Mouse (Mus musculus) gastrocnemius, adult 8-10 months (tissue): ENCODE data around the gene Sema3c. TPM values are rescaled to one million over a fixed set of nuclear protein-coding genes. Genes with fewer than 3 reads are reported as not detected.
"Not testable (repeated sequence)": the region's sequence is repeated elsewhere in the genome, so short reads cannot be mapped to it uniquely, and the experiment has no call there.

Experiments
- DNase-seq, 2 experiments: peaks; one replicate each; pipeline ENCODE4 v3.0.0; 2022; ENCODE audit warnings: low spot score in 2 of 2
- total RNA-seq, 4 experiments: library from RNA; stranded (reverse); gene quantifications; 2 replicates each; pipeline ENCODE4 v1.2.4; 2022

The Sema3c gene
- total RNA-seq = 10 to 100 TPM; 47.8 to 59.3 (median 49.8) TPM

DNA sequence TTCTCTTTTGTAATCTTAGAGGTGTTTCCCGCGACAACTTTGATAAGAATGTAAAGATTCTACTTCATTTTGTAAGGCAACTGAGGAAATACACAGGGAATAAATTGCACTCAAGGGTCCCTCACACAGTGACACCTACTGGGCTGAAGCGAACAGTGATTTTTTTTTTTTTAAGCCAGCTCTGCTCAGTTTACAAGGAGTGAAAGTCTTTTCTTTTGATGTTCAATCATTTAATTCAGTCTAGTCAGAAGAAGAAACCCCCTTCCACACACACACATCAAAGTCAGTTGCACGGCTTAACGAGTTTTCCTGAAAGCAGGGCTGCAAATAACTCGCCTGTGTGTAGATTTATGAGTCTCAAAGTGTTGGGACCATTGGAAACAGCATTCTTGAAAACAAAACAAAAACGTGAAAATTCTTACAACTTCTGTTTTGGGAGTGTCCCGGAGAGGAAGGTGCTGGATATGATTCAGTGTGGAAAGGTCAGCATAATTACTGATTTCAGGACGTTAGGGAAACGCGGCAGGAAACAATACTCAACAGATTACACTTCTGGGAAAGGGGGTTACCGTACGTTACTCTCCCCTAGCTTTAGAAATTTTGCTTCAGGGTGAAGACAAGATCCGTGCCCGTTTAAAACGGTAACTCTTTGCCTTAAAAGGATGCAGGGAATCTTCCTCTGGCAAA is at the start of gene Sema3c:
Sema3c (plus strand) TSS at position 588 of the 687 bp plus-strand sequence.
- no peak for DNase-seq

DNA sequence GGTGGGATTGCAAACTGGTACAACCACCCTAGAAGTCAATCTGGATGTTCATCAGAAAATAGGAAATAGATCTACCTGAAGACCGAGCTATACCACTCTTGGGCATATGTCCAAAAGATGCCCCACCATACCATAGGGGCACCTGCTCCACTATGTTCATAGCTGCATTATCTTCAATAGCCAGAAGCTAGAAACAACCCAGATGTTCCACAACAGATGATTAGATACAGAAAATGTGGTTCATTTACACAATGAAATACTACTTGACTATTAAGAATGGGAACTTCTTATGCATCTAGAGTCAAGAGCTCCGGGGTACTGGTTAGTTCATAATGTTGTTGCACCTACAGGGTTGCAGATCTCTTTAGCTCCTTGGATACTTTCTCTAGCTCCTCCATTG is 42.9 kb upstream of the Sema3c start:
- DNase-seq = not testable (repeated sequence)

DNA sequence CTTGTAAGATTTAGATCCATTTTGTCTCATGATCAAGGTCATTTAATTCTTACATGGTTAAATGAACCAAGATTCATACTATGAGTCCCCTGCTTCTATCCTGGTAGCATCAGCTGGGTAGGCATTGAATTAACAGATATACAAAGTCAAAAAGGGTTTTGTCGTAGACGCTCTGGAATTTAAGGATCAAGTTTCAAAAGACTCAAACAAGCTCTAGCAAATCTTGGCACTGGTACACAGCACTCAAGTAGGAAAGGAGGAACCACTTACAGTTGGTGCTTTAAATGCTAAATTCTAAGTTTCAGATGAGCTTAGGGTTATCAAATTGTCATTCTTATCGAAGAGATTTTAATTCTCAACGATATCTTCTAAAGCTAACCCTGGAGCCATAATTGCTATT is 30.9 kb upstream of the Sema3c start:
- DNase-seq = no peak

DNA sequence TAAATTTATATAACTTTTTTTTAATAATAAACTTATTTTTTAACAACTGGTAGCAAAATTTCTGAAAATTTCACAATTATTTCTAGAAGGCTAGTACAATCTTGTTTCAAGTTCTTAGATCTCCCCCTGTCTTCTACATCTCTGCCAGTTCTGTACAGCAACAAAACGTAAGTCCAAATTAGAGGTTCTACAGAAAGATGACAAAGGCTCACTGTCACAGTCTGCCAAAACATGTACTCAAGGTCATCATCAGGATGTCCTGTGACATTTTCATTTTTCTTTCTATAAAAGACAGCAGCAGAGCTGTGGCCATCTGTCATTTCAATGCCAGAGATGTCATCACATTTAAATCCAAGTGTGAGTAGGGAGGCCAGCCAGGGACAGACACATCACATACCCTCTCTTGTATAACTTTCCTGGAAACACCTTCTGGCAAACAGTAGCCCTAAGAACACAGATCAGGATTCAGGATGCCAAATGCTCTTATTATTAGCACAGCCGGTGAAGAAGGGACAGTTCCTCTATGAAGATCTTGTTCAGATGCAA is 29.1 kb upstream of the Sema3c start:
- DNase-seq = no peak

DNA sequence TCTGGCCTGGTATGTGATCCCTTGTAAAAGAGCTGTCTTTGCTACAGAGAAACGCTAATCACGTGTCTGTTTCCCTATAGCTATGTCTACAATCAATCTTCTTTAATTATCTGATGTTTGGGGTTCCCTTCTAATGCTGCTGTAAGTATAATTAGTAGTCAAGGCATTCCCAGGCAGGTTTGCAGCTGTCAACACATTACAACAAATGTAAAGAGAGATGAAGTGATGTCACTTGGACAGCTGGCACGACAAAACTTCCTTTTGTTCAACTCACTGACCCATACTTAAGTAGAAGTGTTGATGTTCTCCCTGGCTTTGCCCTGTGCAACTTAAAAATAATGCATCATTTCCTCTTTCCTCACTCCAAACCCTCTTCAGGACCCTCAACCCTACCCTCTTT is 22.4 kb upstream of the Sema3c start:
- no peak for DNase-seq

DNA sequence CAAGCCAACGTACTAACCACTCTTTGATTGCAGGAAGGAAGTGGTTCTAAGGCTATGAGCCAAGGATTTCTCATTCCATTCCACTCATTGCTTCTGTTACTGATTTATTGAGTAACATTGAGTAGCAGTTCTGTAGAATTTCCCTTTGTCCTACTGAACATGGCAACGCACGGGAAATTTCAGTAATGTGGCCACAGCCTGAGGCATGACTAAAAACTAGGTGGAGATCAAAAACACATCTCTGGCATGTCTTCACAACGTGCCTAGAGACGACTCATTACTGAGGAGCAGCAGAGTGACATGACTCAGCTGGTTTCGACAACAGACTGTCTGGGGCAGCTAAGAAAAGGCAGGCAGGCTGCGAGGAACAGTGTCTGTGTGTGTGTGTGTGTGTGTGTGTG is 18.0 kb upstream of the Sema3c start:
- no peak for DNase-seq

DNA sequence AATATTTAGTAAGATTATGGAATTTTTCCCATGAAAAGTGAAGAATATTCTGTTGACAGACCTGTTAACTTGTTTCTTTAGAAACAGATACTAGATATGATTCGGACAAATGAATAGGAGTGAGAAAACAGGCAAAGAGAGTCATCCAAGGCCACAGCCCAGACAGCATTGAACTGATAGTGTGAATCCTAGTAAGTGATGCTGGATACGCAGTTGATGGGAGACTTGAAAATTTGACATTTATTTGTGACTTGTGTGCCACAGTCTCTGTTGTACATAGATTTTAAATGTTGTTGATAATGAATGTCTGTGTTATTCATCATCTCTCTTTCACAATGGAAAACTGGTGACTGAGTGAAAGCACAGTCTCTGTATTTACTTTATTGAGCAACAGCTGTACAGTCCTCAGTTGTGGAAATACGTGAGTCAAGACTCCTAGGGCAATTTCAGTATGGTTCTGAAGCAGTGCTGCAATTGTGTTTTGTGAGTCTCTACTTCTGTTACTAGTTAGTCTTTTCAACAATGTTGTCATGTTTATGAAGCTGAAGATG is 17.3 kb upstream of the Sema3c start:
- no peak for DNase-seq

DNA sequence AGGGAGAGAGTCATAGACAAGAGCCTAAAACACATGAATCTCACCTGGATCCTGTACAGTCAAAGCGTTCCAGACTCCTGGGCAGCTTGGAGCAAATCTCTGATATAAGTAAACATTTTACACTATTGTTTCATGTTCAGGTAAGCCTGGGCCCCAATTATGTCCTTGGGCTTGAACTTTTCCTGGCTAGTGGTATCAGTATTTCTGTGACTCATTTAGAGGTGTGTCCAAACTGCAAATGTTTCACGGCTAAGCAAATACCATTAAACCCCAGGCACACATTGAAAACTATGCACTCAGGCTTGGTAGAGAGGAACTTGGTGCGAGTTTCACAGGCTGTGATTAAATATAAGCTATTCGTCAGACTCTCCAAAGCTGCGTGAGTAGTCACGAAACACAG is 2.5 kb upstream of the Sema3c start:
- DNase-seq = no peak

DNA sequence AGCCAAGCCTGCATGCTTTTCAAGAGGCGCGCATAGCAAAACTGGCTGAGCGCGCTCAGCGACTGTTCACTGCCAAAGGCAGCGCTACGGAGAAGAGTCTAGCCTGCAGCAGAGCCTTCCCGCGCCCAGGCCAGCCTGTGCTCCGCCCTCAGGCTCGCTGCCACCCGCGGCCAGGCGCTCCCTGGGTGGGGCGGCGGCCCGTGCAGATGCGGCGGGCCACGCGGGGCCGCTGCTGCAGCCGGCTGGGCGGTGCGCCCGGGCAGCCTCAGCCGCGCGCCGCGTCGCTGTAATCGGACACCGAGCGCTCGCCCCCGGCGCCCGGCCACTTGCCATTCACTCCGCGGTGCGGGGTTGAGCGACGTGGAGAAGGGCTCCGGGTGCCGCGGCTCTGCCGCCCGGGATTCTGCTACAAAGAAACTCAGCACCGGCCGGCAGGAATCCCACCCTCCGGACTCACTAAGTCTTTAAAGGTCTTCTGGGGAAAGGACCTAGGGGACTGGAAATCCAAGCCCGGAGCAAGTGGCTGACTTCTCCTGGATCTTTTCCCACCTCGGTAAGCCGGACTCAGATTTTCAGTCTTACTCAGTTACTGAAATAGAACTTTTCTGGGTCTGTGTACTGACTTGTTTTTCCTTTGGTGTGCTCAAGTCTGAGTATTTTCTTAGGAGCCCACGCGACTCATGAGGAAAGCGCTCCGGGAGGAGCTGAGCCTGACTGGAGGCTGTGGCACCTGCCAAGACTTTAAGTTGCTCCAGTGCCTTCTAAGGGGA is 517 bp downstream of the Sema3c start:
- peak; percentile 73 to 87 for DNase-seq

DNA sequence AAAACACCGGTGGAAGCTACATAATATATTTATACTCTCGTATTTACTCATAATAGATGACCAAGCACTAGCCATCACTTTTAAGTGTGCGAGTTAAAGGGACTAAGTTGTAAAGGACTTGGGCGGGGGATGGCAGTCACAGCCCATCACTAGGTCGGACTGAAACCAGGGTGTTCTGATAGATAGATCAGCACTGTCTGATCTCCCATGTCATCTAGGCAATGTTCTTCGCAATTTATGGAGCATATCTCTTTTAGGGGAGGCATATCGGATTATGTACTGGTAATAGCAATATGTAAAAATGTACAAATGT is 1.1 kb downstream of the Sema3c start:
- DNase-seq = no peak

DNA sequence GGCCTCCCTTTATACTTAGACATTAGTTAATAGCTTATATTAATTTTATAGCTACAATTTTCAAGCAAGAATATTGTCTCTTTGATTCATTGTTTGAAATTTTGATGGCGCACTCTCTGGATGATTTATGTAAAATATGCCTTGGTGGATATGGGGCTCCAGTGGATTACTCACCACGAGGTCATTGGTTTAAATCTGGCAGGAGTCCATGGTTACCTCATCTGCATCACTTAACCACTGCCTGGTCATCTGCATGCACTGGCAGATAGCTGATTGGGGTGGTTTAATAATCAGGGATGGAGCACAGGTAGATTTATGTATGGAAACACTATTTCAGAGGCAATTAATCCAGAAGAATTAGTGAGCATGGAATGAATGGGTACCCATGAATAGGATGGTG is 2.0 kb downstream of the Sema3c start:
- DNase-seq = no peak

DNA sequence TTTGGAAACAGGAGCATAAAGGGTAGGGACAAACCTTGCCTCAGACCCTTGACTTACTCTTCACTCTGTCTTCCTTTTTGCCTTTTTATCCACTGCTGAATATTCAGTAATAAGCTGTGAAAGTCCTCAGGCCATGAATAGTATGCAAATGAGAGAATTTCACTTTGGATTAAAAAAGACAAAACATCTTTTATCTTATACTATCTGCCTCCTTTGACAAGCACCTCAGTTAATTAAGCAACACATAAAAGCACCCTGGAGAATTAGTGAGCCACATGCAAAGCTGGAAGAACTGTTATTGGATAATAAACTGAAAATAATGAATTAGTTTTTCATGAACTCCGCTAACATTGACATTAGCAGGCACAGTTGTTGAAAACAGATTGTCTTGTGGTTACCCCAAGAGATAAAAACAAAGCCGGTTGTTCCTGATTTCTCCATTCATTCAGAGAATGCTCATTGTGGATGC is 8.0 kb downstream of the Sema3c start:
- DNase-seq = no peak

DNA sequence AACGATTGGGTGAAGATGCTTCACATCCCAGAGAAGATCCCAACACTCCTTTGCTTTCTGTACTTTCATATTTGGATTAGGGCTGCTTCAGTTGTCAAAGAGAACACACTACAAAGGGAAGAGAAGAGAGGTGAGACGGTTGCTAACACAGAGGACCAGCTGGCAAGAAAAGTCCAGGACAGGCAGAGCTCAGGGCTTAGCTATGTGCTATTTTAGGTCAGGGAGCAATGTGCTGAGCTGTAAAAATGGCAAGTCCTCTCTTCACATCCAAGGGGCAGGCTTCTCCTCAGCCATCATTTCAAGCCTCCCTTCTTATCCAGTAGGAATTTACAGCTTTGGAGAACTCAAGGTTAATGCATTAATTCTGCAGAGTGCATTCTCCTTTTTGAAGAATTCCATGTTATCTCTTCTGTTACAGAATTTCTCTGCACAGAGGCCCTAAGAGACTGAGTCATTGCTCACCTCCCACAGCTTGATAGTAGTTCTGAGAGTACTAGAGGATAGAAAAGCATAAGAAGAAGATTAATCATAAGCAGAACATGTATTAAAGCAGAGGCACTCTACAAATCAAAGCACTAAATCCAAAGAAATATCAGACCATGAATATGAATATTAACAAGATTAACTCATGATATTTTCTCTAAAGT is 10.3 kb downstream of the Sema3c start:
- peak in 1 of 2 experiments; percentile 7 for DNase-seq

DNA sequence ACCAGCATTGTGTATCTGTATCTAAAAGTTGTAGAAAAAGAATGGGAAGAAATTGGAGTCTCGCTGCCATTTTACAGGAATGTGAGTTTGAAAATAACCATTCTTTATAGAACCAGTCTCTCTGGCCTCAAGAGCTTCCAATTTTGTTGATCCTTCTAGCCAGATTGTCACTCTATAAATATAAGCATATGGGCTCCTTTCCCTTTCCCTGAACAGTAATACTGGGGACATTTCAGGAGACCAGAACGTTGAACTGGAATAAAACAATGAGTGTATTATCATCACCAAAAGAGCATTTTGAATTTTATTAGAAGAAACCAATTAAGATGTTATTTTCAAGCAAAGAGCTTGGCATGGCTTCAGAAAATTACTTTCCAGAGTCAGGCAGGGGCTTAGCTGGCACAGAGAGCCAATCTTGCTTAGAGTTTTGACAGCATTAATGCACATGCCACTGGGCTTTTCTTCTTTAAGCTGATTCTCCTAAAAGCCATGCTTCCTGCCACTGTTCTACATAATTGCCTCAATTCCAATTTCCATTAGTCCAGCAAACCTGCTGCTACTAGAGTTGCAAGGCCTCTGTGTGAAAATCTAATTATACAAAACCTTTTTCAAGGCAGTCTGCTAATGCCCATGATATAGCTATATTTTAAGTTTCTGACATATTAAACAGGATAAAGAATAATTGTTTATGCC is 12.6 kb downstream of the Sema3c start:
- DNase-seq = no peak

DNA sequence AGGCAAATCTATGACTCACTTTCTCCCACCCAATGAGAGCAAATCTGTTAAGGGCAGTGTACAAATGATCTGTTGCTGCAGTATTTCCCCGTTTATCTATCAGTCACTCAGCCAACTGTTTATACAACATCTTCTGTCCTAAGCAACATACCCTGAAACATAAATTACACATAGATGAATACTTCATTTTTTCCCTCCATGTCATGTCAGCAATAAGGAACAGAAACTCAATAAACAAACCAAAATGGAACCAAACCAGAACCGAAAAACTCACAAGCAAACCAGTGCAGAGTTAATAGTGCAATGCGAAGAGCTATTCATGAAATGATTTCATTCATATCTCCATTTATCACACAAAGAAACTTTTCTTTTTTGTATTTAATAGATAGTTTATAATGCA is 17.8 kb downstream of the Sema3c start:
- no peak for DNase-seq

DNA sequence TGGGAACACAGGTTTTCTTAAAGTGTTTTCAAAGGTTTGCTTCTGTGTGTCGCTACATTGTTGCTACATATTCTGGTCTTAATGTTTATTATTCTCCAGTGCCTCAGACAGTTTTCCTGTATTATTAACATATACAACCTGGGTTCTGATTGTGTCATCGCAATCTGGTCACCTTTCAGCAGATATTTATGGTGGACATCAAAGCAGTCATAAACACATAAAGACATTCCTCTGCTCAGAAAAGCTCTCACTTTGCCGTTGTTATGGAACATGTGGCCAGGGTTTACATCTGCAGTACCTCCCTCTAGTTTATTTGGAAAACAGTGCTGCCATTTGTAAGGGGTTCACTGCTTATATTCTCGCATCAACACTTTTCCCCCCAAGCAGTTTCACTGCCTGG is 27.6 kb downstream of the Sema3c start:
- DNase-seq = no peak

DNA sequence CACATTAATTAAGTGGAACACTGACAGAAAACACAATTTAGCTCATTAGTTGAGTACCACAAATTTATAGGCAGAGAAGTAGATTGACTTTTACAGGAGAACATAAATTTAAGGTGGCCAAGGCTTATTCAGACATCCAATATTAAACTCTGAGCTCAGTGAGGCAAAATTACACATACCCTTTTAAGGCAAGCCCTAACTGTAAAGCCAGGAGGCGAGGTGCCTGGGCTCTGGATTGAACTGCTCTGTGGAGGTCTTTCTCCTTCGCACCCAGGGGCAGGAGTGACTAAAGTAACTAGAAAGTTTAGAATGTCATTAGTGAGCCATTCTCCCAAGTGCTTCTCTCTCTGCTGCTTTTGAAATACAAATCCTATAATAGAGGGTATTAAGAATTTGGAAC is 46.5 kb downstream of the Sema3c start:
- DNase-seq = no peak

DNA sequence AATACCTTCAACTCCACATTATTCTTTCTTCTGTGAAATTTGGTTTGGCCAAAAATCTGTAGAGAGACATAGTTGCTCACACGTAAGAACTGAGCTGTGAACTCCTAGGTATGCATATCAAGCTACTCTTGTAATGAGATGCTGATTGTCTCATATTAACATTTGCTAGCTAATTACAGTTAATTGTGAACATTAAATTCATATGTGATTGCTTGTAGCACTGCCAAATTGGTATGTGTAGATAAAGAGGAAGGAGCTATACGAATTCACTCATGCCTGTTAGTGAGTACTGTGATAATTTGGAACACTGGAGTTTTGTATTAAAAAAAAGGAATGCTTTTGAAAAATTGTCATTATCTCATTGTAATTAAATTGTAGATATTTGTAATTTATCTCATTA is 48.5 kb downstream of the Sema3c start:
- no peak for DNase-seq

DNA sequence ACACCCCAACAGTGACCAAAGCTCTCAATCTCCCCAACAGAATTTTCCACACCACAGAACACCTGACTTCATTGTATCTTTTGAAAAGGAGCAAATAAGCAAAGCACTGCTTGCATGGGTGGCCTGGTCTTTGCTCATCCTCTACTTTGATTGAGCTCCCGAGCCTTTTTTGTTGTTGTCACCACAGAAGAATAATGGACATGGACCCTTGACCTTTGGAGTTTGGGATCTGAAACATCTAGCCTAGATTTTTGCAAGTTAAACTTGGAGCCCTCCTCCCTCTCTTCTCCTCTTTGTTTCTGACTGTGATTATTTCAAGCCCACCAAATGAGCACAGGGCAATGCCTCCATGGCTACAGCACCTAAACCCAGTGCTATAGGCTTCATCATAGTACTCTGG is 54.5 kb downstream of the Sema3c start:
- no peak for DNase-seq

DNA sequence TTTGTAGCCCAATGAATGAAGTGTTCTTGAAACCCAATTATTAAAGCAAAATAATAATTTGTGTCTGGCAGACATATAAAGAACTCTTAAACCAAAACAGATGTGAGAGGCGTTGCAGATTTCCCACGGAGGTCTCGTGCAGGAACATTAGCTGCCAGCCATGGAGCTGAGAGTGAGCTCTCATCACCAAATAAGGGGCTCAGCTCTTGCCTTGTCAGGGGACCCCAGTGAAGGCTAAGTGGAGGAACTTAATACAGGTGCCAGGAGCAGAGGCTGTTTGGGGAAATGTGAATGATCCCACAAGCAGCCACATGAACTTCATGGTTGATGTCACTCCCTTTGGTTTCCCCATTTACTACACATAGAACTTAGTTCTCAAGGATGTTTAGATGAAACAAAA is 55.5 kb downstream of the Sema3c start:
- no peak for DNase-seq

DNA sequence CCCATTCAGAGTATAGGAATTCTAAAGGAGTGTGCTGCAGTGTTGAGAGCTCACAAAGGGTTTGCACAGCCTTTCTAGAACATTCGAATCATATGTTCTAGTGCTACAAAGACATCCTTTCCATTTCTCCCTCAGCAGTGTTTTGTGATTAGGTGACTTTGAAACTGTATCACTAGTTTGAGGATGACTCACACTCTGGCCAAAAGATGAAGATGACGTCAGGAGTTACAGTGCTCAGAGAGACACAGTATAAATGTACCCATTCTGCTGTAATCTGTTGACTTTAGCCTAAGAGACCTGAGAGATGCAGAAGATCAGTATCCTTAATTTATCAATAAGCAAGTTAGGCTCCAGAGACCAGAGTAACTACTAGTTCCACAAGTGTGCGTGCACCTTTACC is 65.4 kb downstream of the Sema3c start:
- DNase-seq = no peak
